In the genomic region with DNA sequence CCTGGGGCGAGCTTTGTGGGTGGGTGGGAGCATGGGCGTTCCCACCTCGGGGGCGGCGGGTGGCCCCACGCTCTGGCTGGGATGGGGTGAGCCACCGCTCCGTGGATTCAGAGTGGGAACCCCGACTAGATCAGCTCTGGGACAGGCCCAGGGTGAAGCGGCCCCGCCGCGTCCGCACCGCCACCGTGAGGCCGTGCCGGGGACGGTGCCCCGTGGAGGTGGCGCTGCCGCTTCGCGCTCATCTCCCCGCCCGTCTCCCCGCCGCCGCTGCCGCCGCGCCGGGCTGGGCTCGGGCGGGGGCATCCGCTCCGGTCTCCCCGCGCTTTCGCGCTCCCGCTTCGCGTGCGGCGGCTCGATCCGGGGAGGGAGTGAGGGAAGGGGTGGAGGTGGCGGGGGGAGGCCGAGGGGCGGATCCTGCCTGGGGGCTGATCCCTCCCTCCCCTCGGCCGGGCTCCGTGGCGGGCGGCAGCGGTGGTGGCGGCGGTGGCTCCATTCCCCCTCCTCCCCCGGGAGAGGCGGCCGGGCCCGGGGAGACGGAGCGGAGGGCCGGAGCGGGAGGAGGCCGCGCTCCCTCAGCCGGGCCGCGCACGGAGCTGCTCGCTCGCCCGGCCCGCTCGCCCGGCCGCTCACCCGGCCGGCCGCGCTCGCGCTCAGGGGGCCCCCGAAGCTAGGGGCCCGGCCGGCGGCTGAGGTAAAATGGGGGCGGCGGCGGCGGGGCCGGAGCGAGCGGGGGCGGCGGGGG, we compare ENCODE assay signal across 7 mouse cellular contexts. TPM values are rescaled to one million over a fixed set of nuclear protein-coding genes. Genes with fewer than 3 reads are reported as not detected.
DNase-seq lines count a peak whose midpoint lies in the region; ATAC-seq and TF ChIP-seq lines count a peak whose summit lies in the region.

A gene (plus strand): TSS at position 420 of the 742 bp plus-strand sequence.

- H3K36me3 ChIP-seq in embryonic facial prominence, embryonic 15.5 days = peaks cover 5% of the 10 kb centered on the region
- peaks cover 10% of the 10 kb centered on the region; the same call in 1 of the 2 replicates for H3K36me3 ChIP-seq in limb, embryonic 14.5 days (ENCODE audit: control insufficient read depth, insufficient read depth, low read length)
- 0 out of 2 replicates have a peak, but pooled peaks cover under 1% of the 10 kb centered on the region for H3K36me3 ChIP-seq in midbrain, embryonic 16.5 days (ENCODE audit: control insufficient read depth, insufficient read depth, low read length)
- no peaks in the 10 kb centered on the region; the same call in 1 of the 2 replicates for H3K36me3 ChIP-seq in spleen, adult 2 months (ENCODE audit: control insufficient read depth, insufficient read depth, low read length)

- peak; percentile 51; the same call in 1 of the 2 replicates for TF ChIP-seq CTCF in spleen, adult 2 months (IDR thresholded peaks at IDR 0.05; ENCODE audit: extremely low read depth, insufficient read depth, insufficient read length, insufficient replicate concordance)

- H3K27ac ChIP-seq in embryonic facial prominence, embryonic 15.5 days (replicated peaks) = peak within 1 kb of the TSS; percentile 98
- peak within 1 kb of the TSS; percentile 99 for H3K27ac ChIP-seq in limb, embryonic 14.5 days (replicated peaks; ENCODE audit: low read depth, low read length)
- peak within 1 kb of the TSS; percentile 97 for H3K27ac ChIP-seq in midbrain, embryonic 16.5 days (ENCODE audit: low read length)
- peak within 1 kb of the TSS; percentile 83 for H3K27ac ChIP-seq in spleen, adult 2 months (ENCODE audit: insufficient read depth, low read length)

- peak; percentile 83 for ATAC-seq in embryonic facial prominence, embryonic 15.5 days (ENCODE audit: insufficient number of reproducible peaks, low FRiP score, low TSS enrichment, low read depth)
- peak; percentile 75 for ATAC-seq in limb, embryonic 14.5 days (ENCODE audit: low FRiP score, low read depth)
- peak; percentile 78 for ATAC-seq in midbrain, embryonic 16.5 days

- under 1% methylated on average over 56 of the region's 99 CpGs for WGBS in embryonic facial prominence, embryonic 15.5 days
- under 1% methylated on average over 19 of the region's 99 CpGs for WGBS in limb, embryonic 14.5 days
- WGBS in midbrain, embryonic 16.5 days = under 1% methylated on average over 27 of the region's 99 CpGs
- 1% methylated on average over 82 of the region's 99 CpGs for WGBS in spleen, adult 2 months

- peaks cover 23% of the 10 kb centered on the region for H3K4me1 ChIP-seq in embryonic facial prominence, embryonic 15.5 days
- H3K4me1 ChIP-seq in limb, embryonic 14.5 days (ENCODE audit: control insufficient read depth, insufficient read depth, low read length) = peaks cover 10% of the 10 kb centered on the region; the same call in 1 of the 2 replicates
- H3K4me1 ChIP-seq in midbrain, embryonic 16.5 days (ENCODE audit: control insufficient read depth, insufficient read depth, low read length) = peaks cover 28% of the 10 kb centered on the region
- H3K4me1 ChIP-seq in spleen, adult 2 months (ENCODE audit: control insufficient read depth, insufficient read depth, insufficient read length) = peaks cover 6% of the 10 kb centered on the region

- H3K27me3 ChIP-seq in embryonic facial prominence, embryonic 15.5 days = no peaks in the 10 kb centered on the region
- H3K27me3 ChIP-seq in limb, embryonic 14.5 days (ENCODE audit: control insufficient read depth, insufficient read depth, low read length) = no peaks in the 10 kb centered on the region
- H3K27me3 ChIP-seq in midbrain, embryonic 16.5 days (ENCODE audit: control insufficient read depth, insufficient read depth, low read depth, low read length) = no peaks in the 10 kb centered on the region
- H3K27me3 ChIP-seq in spleen, adult 2 months (ENCODE audit: control insufficient read depth, insufficient read depth, low read length) = no peaks in the 10 kb centered on the region

- DNase-seq in adrenal gland, postnatal 25 days = peak; percentile 91
- peak; percentile 62 for DNase-seq in heart, adult 8-10 months (ENCODE audit: low spot score)
- DNase-seq in kidney, adult 9 months = peak; percentile 75
- DNase-seq in limb, embryonic 14.5 days (ENCODE audit: low spot score) = peak; percentile 75
- peak; percentile 36 to 74 for DNase-seq in spleen, adult 2 months (ENCODE audit: low read depth in 1 of 2, low spot score in 2 of 2)

- peak; percentile 58; the same call in 1 of the 2 replicates for TF ChIP-seq POLR2A in limb, embryonic 14.5 days (IDR thresholded peaks at IDR 0.05; ENCODE audit: borderline replicate concordance, extremely low read depth, insufficient read depth, insufficient read length)
- TF ChIP-seq POLR2A in spleen, adult 2 months (IDR thresholded peaks at IDR 0.05; ENCODE audit: low read depth, low read length) = no peak; the same call in 1 of the 2 replicates

- peak within 1 kb of the TSS; percentile 92 for H3K4me2 ChIP-seq in embryonic facial prominence, embryonic 15.5 days (replicated peaks)
- peak within 1 kb of the TSS; percentile 97 for H3K4me2 ChIP-seq in limb, embryonic 14.5 days (replicated peaks; ENCODE audit: low read depth, low read length, severe bottlenecking)
- H3K4me2 ChIP-seq in midbrain, embryonic 16.5 days (ENCODE audit: low read length) = peak within 1 kb of the TSS; percentile 98

- H3K9ac ChIP-seq in embryonic facial prominence, embryonic 15.5 days = peak within 1 kb of the TSS; percentile 99
- peak within 1 kb of the TSS; percentile 100 for H3K9ac ChIP-seq in limb, embryonic 14.5 days (ENCODE audit: low read depth, low read length, severe bottlenecking)
- H3K9ac ChIP-seq in midbrain, embryonic 16.5 days (ENCODE audit: low read depth, low read length) = peak within 1 kb of the TSS; percentile 92

- no peaks in the 10 kb centered on the region for H3K9me3 ChIP-seq in embryonic facial prominence, embryonic 15.5 days (replicated peaks)
- H3K9me3 ChIP-seq in limb, embryonic 14.5 days (ENCODE audit: control insufficient read depth, low read length) = no peaks in the 10 kb centered on the region
- H3K9me3 ChIP-seq in midbrain, embryonic 16.5 days (replicated peaks; ENCODE audit: control insufficient read depth, low read length, poor library complexity, severe bottlenecking) = no peaks in the 10 kb centered on the region

- peak within 1 kb of the TSS; percentile 80 for H3K4me3 ChIP-seq in embryonic facial prominence, embryonic 15.5 days (replicated peaks)
- H3K4me3 ChIP-seq in limb, embryonic 14.5 days (replicated peaks; ENCODE audit: low read length) = peak within 1 kb of the TSS; percentile 76
- H3K4me3 ChIP-seq in midbrain, embryonic 16.5 days (ENCODE audit: low read depth, low read length) = peak within 1 kb of the TSS; percentile 60
- H3K4me3 ChIP-seq in spleen, adult 2 months (ENCODE audit: extremely low read depth, insufficient read depth, insufficient read length) = peak within 1 kb of the TSS; percentile 63

RNA-seq across cellular contexts. Expression of the gene that starts here (rescaled TPM):
- 91.3 and 122 TPM in 2 replicates for total RNA-seq in adrenal gland, postnatal 25 days (2021)
- 11.2 and 13.4 TPM in 2 replicates for polyA plus RNA-seq in embryonic facial prominence, embryonic 15.5 days (2015; fragmentation: Nextera tagmentation; extraction: Ambion mirVana)
- total RNA-seq in heart, adult 8-10 months (2022) = 10 to 100 TPM in 3 of 4 experiments, 1 to 10 TPM in 1; 8.5 to 15.3 (median 14.6) TPM
- polyA plus RNA-seq in limb, embryonic 14.5 days (2012; rRNA removed) = 70.0 and 77.8 TPM in 2 replicates
- polyA plus RNA-seq in limb, embryonic 14.5 days (2014; fragmentation: Nextera tagmentation; extraction: Ambion mirVana) = 11.0 and 12.9 TPM in 2 replicates
- 5.3 and 8.5 TPM in 2 replicates for polyA plus RNA-seq in midbrain, embryonic 16.5 days (2015; fragmentation: Nextera tagmentation; extraction: Ambion mirVana)
- polyA plus RNA-seq in spleen, adult 2 months (2012; rRNA removed) = 42.9 and 43.2 TPM in 2 replicates

Comparison
In these comparisons a context has a peak if more than half of its experiments do, and no peak if none do; other contexts are left out.
1. Peak in every context shown above with its lines: DNase-seq, ATAC-seq, H3K4me3 ChIP-seq and H3K27ac ChIP-seq.